In the genomic region with DNA sequence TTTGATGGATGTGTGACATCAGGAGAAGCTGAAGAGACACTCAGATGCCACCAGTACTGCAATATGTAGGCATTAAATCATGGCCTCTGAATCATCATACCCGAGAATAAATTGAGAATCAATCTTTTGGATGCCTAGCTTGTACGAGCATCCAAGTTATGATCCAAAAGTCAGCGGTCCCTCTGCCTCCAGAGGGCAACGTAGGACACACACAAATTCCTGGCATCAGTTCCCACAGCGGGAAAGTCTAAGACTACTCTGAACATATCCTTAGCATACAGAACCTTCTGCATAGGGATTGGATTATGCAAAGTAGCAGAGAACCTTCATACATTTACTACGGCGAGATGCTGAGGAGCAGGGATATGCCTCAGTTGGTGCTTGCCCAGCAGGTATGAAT, we compare ENCODE assay signal across 26 mouse cellular contexts.
DNase-seq lines count a peak whose midpoint lies in the region; ATAC-seq and TF ChIP-seq lines count a peak whose summit lies in the region.
"Had no signal": no experiment of that assay in that cellular context is flagged by ENCODE, and none has a peak within 500 bp of the region (broad histone marks: within the 10 kb centered on the region; RNA-seq: fewer than 3 reads in every experiment).

No protein-coding gene starts in this region.

- no peaks in the 10 kb centered on the region for H3K4me1 ChIP-seq in heart, postnatal 0 days (ENCODE audit: control insufficient read depth, insufficient read depth)
- no peaks in the 10 kb centered on the region for H3K4me1 ChIP-seq in kidney, embryonic 14.5 days (ENCODE audit: control insufficient read depth, insufficient read depth, low read length)
- no peaks in the 10 kb centered on the region for H3K4me1 ChIP-seq in midbrain, postnatal 0 days (ENCODE audit: insufficient read depth, low read length)
- H3K4me1 ChIP-seq in midbrain, embryonic 16.5 days (ENCODE audit: control insufficient read depth, insufficient read depth, low read length): no peaks in the 10 kb centered on the region
- H3K4me1 ChIP-seq: embryonic facial prominence, embryonic 13.5 days; heart, embryonic 13.5 days; hindbrain, embryonic 10.5 days; limb, embryonic 10.5 days; liver, embryonic 12.5 days; neural tube, embryonic 15.5 days had no signal

- ATAC-seq in heart, postnatal 0 days (ENCODE audit: insufficient read depth, low read depth): no peak
- no peak for ATAC-seq in kidney, embryonic 14.5 days (ENCODE audit: low FRiP score, low TSS enrichment)
- no peak for ATAC-seq in midbrain, postnatal 0 days (ENCODE audit: low FRiP score)
- no peak for ATAC-seq in midbrain, embryonic 16.5 days
- ATAC-seq: CD4-positive, CD25-positive, alpha-beta regulatory T cell, adult 4 months; inflammation-experienced regulatory T-cells, adult 6 months; liver, embryonic 12.5 days had no signal

- WGBS in heart, postnatal 0 days: 70% methylated on average over 7 of the region's 7 CpGs
- WGBS in kidney, embryonic 14.5 days: 81% methylated on average over 7 of the region's 7 CpGs
- 84% methylated on average over 7 of the region's 7 CpGs for WGBS in midbrain, postnatal 0 days
- 84% methylated on average over 7 of the region's 7 CpGs for WGBS in midbrain, embryonic 16.5 days

- peak; percentile 31; the same call in 1 of the 2 replicates for TF ChIP-seq CTCF in heart, postnatal 0 days (IDR thresholded peaks at IDR 0.05; ENCODE audit: low read depth)
- peak; percentile 58 for TF ChIP-seq CTCF in midbrain, postnatal 0 days (IDR thresholded peaks at IDR 0.05)

- H3K9me3 ChIP-seq in heart, postnatal 0 days (replicated peaks; ENCODE audit: control insufficient read depth, low read length): no peaks in the 10 kb centered on the region
- no peaks in the 10 kb centered on the region for H3K9me3 ChIP-seq in kidney, embryonic 14.5 days (ENCODE audit: control insufficient read depth, low read length)
- no peaks in the 10 kb centered on the region for H3K9me3 ChIP-seq in midbrain, postnatal 0 days (ENCODE audit: low read length)
- no peaks in the 10 kb centered on the region for H3K9me3 ChIP-seq in midbrain, embryonic 16.5 days (replicated peaks; ENCODE audit: control insufficient read depth, low read length, poor library complexity, severe bottlenecking)
- H3K9me3 ChIP-seq: embryonic facial prominence, embryonic 13.5 days; forebrain, embryonic 10.5 days; G1E; heart, embryonic 13.5 days; hindbrain, embryonic 10.5 days; limb, embryonic 10.5 days; liver, embryonic 12.5 days; neural tube, embryonic 15.5 days had no signal

- H3K4me3 ChIP-seq in heart, postnatal 0 days (ENCODE audit: low read depth, low read length): no peak overlapping the region
- no peak overlapping the region for H3K4me3 ChIP-seq in kidney, embryonic 14.5 days (ENCODE audit: low read length)
- H3K4me3 ChIP-seq in midbrain, postnatal 0 days (ENCODE audit: low read depth, low read length): no peak overlapping the region
- H3K4me3 ChIP-seq in midbrain, embryonic 16.5 days (ENCODE audit: low read depth, low read length): no peak overlapping the region
- H3K4me3 ChIP-seq: embryonic facial prominence, embryonic 13.5 days; forebrain, embryonic 10.5 days; heart, embryonic 13.5 days; hindbrain, embryonic 10.5 days; left cerebral cortex, adult 2 months; limb, embryonic 10.5 days; liver, embryonic 12.5 days; myocyte; neural tube, embryonic 15.5 days had no signal

- H3K27me3 ChIP-seq in heart, postnatal 0 days (ENCODE audit: control insufficient read depth, insufficient read depth, low read length): no peaks in the 10 kb centered on the region
- no peaks in the 10 kb centered on the region for H3K27me3 ChIP-seq in kidney, embryonic 14.5 days (ENCODE audit: control insufficient read depth, insufficient read depth, low read length)
- no peaks in the 10 kb centered on the region for H3K27me3 ChIP-seq in midbrain, postnatal 0 days (ENCODE audit: insufficient read depth, low read length)
- H3K27me3 ChIP-seq in midbrain, embryonic 16.5 days (ENCODE audit: control insufficient read depth, insufficient read depth, low read depth, low read length): no peaks in the 10 kb centered on the region
- H3K27me3 ChIP-seq: embryonic facial prominence, embryonic 13.5 days; heart, embryonic 13.5 days; liver, embryonic 12.5 days; neural tube, embryonic 15.5 days had no signal

- DNase-seq in heart, postnatal 0 days (ENCODE audit: low spot score): no peak
- no peak for DNase-seq in heart, adult 9 months (ENCODE audit: low spot score in 2 of 2)
- peak; percentile 10 for DNase-seq in kidney, postnatal 14 days
- DNase-seq in midbrain, postnatal 0 days (ENCODE audit: low spot score): peak; percentile 42
- no peak for DNase-seq in ovary, adult 18-20 months (ENCODE audit: low spot score)
- DNase-seq: cerebellum, adult 11 months; cerebellum, postnatal 25 days; lung, postnatal 36 days; retina, postnatal 1 day; right cerebral cortex, postnatal 4 days; thymus, postnatal 36 days had no signal

- no peak for TF ChIP-seq EP300 in heart, postnatal 0 days (IDR thresholded peaks at IDR 0.05; ENCODE audit: low read depth)

- no peak overlapping the region for H3K27ac ChIP-seq in heart, postnatal 0 days (ENCODE audit: low read depth)
- H3K27ac ChIP-seq in kidney, embryonic 14.5 days (ENCODE audit: low read depth, low read length): no peak overlapping the region
- no peak overlapping the region for H3K27ac ChIP-seq in midbrain, postnatal 0 days (ENCODE audit: low read depth, low read length)
- no peak overlapping the region for H3K27ac ChIP-seq in midbrain, embryonic 16.5 days (ENCODE audit: low read length)
- H3K27ac ChIP-seq: embryonic facial prominence, embryonic 13.5 days; forebrain, embryonic 10.5 days; heart, embryonic 13.5 days; hindbrain, embryonic 10.5 days; left cerebral cortex, adult 2 months; limb, embryonic 10.5 days; liver, embryonic 12.5 days; neural tube, embryonic 15.5 days had no signal

- no peak overlapping the region for H3K4me2 ChIP-seq in heart, postnatal 0 days (ENCODE audit: low read depth, low read length)
- no peak overlapping the region for H3K4me2 ChIP-seq in kidney, embryonic 14.5 days (replicated peaks; ENCODE audit: low read depth, low read length)
- H3K4me2 ChIP-seq in midbrain, postnatal 0 days (ENCODE audit: low read depth, low read length, poor library complexity, severe bottlenecking): no peak overlapping the region
- H3K4me2 ChIP-seq in midbrain, embryonic 16.5 days (ENCODE audit: low read length): no peak overlapping the region
- H3K4me2 ChIP-seq: embryonic facial prominence, embryonic 13.5 days; heart, embryonic 13.5 days; liver, embryonic 12.5 days; midbrain, embryonic 11.5 days; neural tube, embryonic 15.5 days had no signal

- H3K36me3 ChIP-seq in heart, postnatal 0 days (replicated peaks; ENCODE audit: control insufficient read depth, insufficient read depth, low read length): peaks cover 41% of the 10 kb centered on the region
- H3K36me3 ChIP-seq in kidney, embryonic 14.5 days (ENCODE audit: control insufficient read depth, insufficient read depth, low read length): peaks cover 2% of the 10 kb centered on the region; the same call in 1 of the 2 replicates
- H3K36me3 ChIP-seq in midbrain, postnatal 0 days (ENCODE audit: insufficient read depth, low read length): peaks cover 7% of the 10 kb centered on the region; the same call in 1 of the 2 replicates
- H3K36me3 ChIP-seq in midbrain, embryonic 16.5 days (ENCODE audit: control insufficient read depth, insufficient read depth, low read length): no peaks in the 10 kb centered on the region; the same call in 1 of the 2 replicates
- H3K36me3 ChIP-seq: G1E; liver, embryonic 12.5 days had no signal

- no peak overlapping the region for H3K9ac ChIP-seq in heart, postnatal 0 days (replicated peaks; ENCODE audit: low read depth, low read length)
- H3K9ac ChIP-seq in kidney, embryonic 14.5 days (ENCODE audit: low read depth, low read length): no peak overlapping the region
- no peak overlapping the region for H3K9ac ChIP-seq in midbrain, postnatal 0 days (replicated peaks; ENCODE audit: low read length, poor library complexity, severe bottlenecking)
- H3K9ac ChIP-seq in midbrain, embryonic 16.5 days (ENCODE audit: low read depth, low read length): no peak overlapping the region
- H3K9ac ChIP-seq: embryonic facial prominence, embryonic 13.5 days; heart, embryonic 13.5 days; liver, embryonic 12.5 days; neural tube, embryonic 15.5 days had no signal

Comparison
In these comparisons a context has a peak if more than half of its experiments do, and no peak if none do; other contexts are left out.
1. DNase-seq: peak in kidney, postnatal 14 days (single experiment) and midbrain, postnatal 0 days (single experiment); none in heart, postnatal 0 days (single experiment), heart, adult 9 months (0 of 2) and ovary, adult 18-20 months (single experiment).